Mouse (Mus musculus) CH12.LX (cell line): ENCODE results near the gene Shisa8. TPM values are rescaled to one million over a fixed set of nuclear protein-coding genes. Genes with fewer than 3 reads are reported as not detected.

Experiments used
- DNase-seq: peaks from one replicate; pipeline ENCODE4 v3.0.0-alpha.2; 2013; ENCODE audit errors: extremely low read depth
- H3K27ac ChIP-seq: 2 replicates; pipeline ENCODE4 v1.5.1; 2012; ENCODE audit warnings: low read depth, mild to moderate bottlenecking, control low read depth, moderate library complexity; ENCODE audit not compliant: insufficient read depth
- H3K27me3 ChIP-seq: replicated peaks from 2 replicates; pipeline ENCODE3; 2012; ENCODE audit warnings: inconsistent platforms
- H3K36me3 ChIP-seq, 2 experiments: replicated peaks in 1 of 2; 2 replicates each; pipeline versions ENCODE3 to v1.6.1; 2012; ENCODE audit warnings: inconsistent platforms in 1 of 2, low read length in 1 of 2, mild to moderate bottlenecking in 1 of 2, mixed read lengths in 1 of 2, moderate library complexity in 1 of 2; ENCODE audit not compliant: control insufficient read depth in 1 of 2, insufficient read depth in 1 of 2
- H3K4me1 ChIP-seq, 2 experiments: 2 replicates each; pipeline ENCODE4 v1.6.1; 2012; ENCODE audit warnings: inconsistent platforms in 1 of 2, moderate library complexity in 1 of 2; ENCODE audit not compliant: insufficient read depth in 2 of 2, control insufficient read depth in 1 of 2
- H3K4me2 ChIP-seq: 2 replicates; pipeline ENCODE4 v1.6.1; 2012; ENCODE audit warnings: low read depth, mild to moderate bottlenecking, control low read depth; ENCODE audit not compliant: poor library complexity, insufficient read depth, severe bottlenecking
- H3K4me3 ChIP-seq, 3 experiments: fragments of 150-350 bp in 1 of 3; sonication (generic) in 1 of 3; replicated peaks in 1 of 3; 2 replicates each; pipeline versions ENCODE3 to v1.5.1; 2011 to 2012; ENCODE audit warnings: low read depth in 2 of 3, low read length in 2 of 3, mild to moderate bottlenecking in 2 of 3, moderate library complexity in 2 of 3, control low read depth in 1 of 3, improper control_type of control experiment in 1 of 3, inconsistent platforms in 1 of 3, mixed read lengths in 1 of 3; ENCODE audit not compliant: poor library complexity in 1 of 3
- H3K79me2 ChIP-seq: replicated peaks from 2 replicates; pipeline ENCODE4 v1.6.1; 2012; ENCODE audit warnings: mild to moderate bottlenecking, moderate library complexity; ENCODE audit not compliant: control insufficient read depth, poor library complexity, insufficient read depth, severe bottlenecking; ENCODE audit errors: extremely low read depth
- H3K9ac ChIP-seq: 2 replicates; pipeline ENCODE4 v1.6.1; 2012; ENCODE audit warnings: low read depth, mild to moderate bottlenecking, control low read depth, moderate library complexity; ENCODE audit not compliant: insufficient read depth
- H3K9me3 ChIP-seq: replicated peaks from 2 replicates; pipeline ENCODE3; 2012; ENCODE audit warnings: low read length, inconsistent platforms, mixed read lengths
- BHLHE40 ChIP-seq: IDR thresholded peaks from 2 replicates; pipeline ENCODE4 v1.6.1; 2011; ENCODE audit warnings: mild to moderate bottlenecking, low read depth, low read length, improper control_type of control experiment
- CHD1 ChIP-seq: IDR thresholded peaks from 2 replicates; pipeline ENCODE4 v1.6.1; 2012; ENCODE audit warnings: low read depth, low read length, improper control_type of control experiment, inconsistent platforms
- CHD2 ChIP-seq: IDR thresholded peaks from 2 replicates; pipeline ENCODE4 v1.6.1; 2011; ENCODE audit warnings: low read length, improper control_type of control experiment
- CTCF ChIP-seq, 2 experiments: IDR thresholded peaks in 1 of 2; conservative IDR thresholded peaks in 1 of 2; 2 replicates each; pipeline ENCODE4 v1.5.1; 2011 to 2012; ENCODE audit warnings: low read depth in 2 of 2, low read length in 2 of 2, improper control_type of control experiment in 1 of 2, inconsistent platforms in 1 of 2, mild to moderate bottlenecking in 1 of 2, moderate library complexity in 1 of 2
- E2F4 ChIP-seq: IDR thresholded peaks from 2 replicates; pipeline ENCODE4 v1.6.1; 2011; ENCODE audit warnings: low read depth, low read length, improper control_type of control experiment; ENCODE audit not compliant: insufficient replicate concordance
- ELF1 ChIP-seq: IDR thresholded peaks from 2 replicates; pipeline ENCODE4 v1.6.1; 2014; ENCODE audit warnings: low read depth, mild to moderate bottlenecking, inconsistent platforms, low read length, improper control_type of control experiment
- EP300 ChIP-seq: IDR thresholded peaks from 2 replicates; pipeline ENCODE4 v1.6.1; 2011; ENCODE audit warnings: low read length, improper control_type of control experiment
- ETS1 ChIP-seq: conservative IDR thresholded peaks from 2 replicates; pipeline ENCODE4 v1.6.1; 2012; ENCODE audit warnings: low read depth, mild to moderate bottlenecking, inconsistent platforms, low read length, improper control_type of control experiment, moderate library complexity
- GABPA ChIP-seq: IDR thresholded peaks from 2 replicates; pipeline ENCODE4 v1.6.1; 2012; ENCODE audit warnings: low read depth, low read length, improper control_type of control experiment, inconsistent platforms; ENCODE audit not compliant: insufficient replicate concordance
- HCFC1 ChIP-seq: IDR thresholded peaks from 2 replicates; pipeline ENCODE4 v1.6.1; 2012; ENCODE audit warnings: low read depth, mild to moderate bottlenecking, inconsistent platforms, low read length, improper control_type of control experiment
- IRF4 ChIP-seq: IDR thresholded peaks from 2 replicates; pipeline ENCODE4 v1.6.1; 2014; ENCODE audit warnings: low read depth, mild to moderate bottlenecking, inconsistent platforms, low read length, improper control_type of control experiment
- JUN ChIP-seq: IDR thresholded peaks from 2 replicates; pipeline ENCODE4 v1.6.1; 2011; ENCODE audit warnings: low read depth, mild to moderate bottlenecking, low read length, improper control_type of control experiment, moderate library complexity; ENCODE audit not compliant: insufficient read depth
- JUND ChIP-seq: conservative IDR thresholded peaks from 2 replicates; pipeline ENCODE4 v1.6.1; 2011; ENCODE audit warnings: low read depth, low read length, improper control_type of control experiment
- KAT2A ChIP-seq: IDR thresholded peaks from 2 replicates; pipeline ENCODE4 v1.6.1; 2012; ENCODE audit warnings: low read length, improper control_type of control experiment, inconsistent platforms; ENCODE audit not compliant: insufficient replicate concordance
- MAFK ChIP-seq: IDR thresholded peaks from 2 replicates; pipeline ENCODE4 v1.6.1; 2011; ENCODE audit warnings: low read length, improper control_type of control experiment; ENCODE audit not compliant: insufficient replicate concordance
- MAX ChIP-seq: IDR thresholded peaks from 2 replicates; pipeline ENCODE4 v1.6.1; 2011; ENCODE audit warnings: low read length, improper control_type of control experiment
- MAZ ChIP-seq: IDR thresholded peaks from 2 replicates; pipeline ENCODE4 v1.6.1; 2012; ENCODE audit warnings: low read depth, mild to moderate bottlenecking, inconsistent platforms, low read length, improper control_type of control experiment, moderate library complexity
- MEF2A ChIP-seq: IDR thresholded peaks from 2 replicates; pipeline ENCODE4 v1.6.1; 2014; ENCODE audit warnings: low read depth, mild to moderate bottlenecking, inconsistent platforms, low read length, improper control_type of control experiment, borderline replicate concordance
- MXI1 ChIP-seq: IDR thresholded peaks from 2 replicates; pipeline ENCODE4 v1.6.1; 2011; ENCODE audit warnings: mild to moderate bottlenecking, low read depth, low read length, improper control_type of control experiment
- MYC ChIP-seq: IDR thresholded peaks from 2 replicates; pipeline ENCODE4 v1.6.1; 2011; ENCODE audit warnings: low read depth, mild to moderate bottlenecking, improper control_type of control experiment, low read length
- NELFE ChIP-seq: IDR thresholded peaks from 2 replicates; pipeline ENCODE4 v1.6.1; 2011; ENCODE audit warnings: low read depth, low read length, improper control_type of control experiment
- NRF1 ChIP-seq: IDR thresholded peaks from 2 replicates; pipeline ENCODE4 v1.6.1; 2014; ENCODE audit warnings: low read depth, mild to moderate bottlenecking, inconsistent platforms, low read length, improper control_type of control experiment, moderate library complexity
- PAX5 ChIP-seq: IDR thresholded peaks from 2 replicates; pipeline ENCODE4 v1.6.1; 2012; ENCODE audit warnings: low read length, inconsistent platforms, mixed read lengths
- POLR2A ChIP-seq: IDR thresholded peaks from 2 replicates; pipeline ENCODE4 v1.6.1; 2011; ENCODE audit warnings: low read depth, mild to moderate bottlenecking, improper control_type of control experiment, low read length
- POLR2AphosphoS2 ChIP-seq: IDR thresholded peaks from 2 replicates; pipeline ENCODE4 v1.6.1; 2011; ENCODE audit warnings: low read depth, low read length, improper control_type of control experiment
- RAD21 ChIP-seq: IDR thresholded peaks from 2 replicates; pipeline ENCODE4 v1.6.1; 2011; ENCODE audit warnings: low read depth, mild to moderate bottlenecking, low read length, improper control_type of control experiment, moderate library complexity
- RCOR1 ChIP-seq: conservative IDR thresholded peaks from 2 replicates; pipeline ENCODE4 v1.6.1; 2012; ENCODE audit warnings: low read depth, mild to moderate bottlenecking, inconsistent platforms, low read length, improper control_type of control experiment
- SIN3A ChIP-seq: IDR thresholded peaks from 2 replicates; pipeline ENCODE4 v1.6.1; 2012; ENCODE audit warnings: low read length, improper control_type of control experiment, inconsistent platforms
- SMC3 ChIP-seq: IDR thresholded peaks from 2 replicates; pipeline ENCODE4 v1.6.1; 2011; ENCODE audit warnings: low read depth, low read length, improper control_type of control experiment
- TBP ChIP-seq: conservative IDR thresholded peaks from 2 replicates; pipeline ENCODE4 v1.6.1; 2011; ENCODE audit warnings: low read depth, low read length, improper control_type of control experiment
- TCF12 ChIP-seq: IDR thresholded peaks from 2 replicates; pipeline ENCODE4 v1.6.1; 2014; ENCODE audit warnings: low read depth, mild to moderate bottlenecking, inconsistent platforms, low read length, improper control_type of control experiment
- UBTF ChIP-seq: IDR thresholded peaks from 2 replicates; pipeline ENCODE4 v1.6.1; 2012; ENCODE audit warnings: low read depth, mild to moderate bottlenecking, inconsistent platforms, low read length, improper control_type of control experiment, moderate library complexity
- USF1 ChIP-seq: IDR thresholded peaks from 2 replicates; pipeline ENCODE4 v1.6.1; 2014; ENCODE audit warnings: low read depth, mild to moderate bottlenecking, inconsistent platforms, low read length, improper control_type of control experiment
- USF2 ChIP-seq: conservative IDR thresholded peaks from 2 replicates; pipeline ENCODE4 v1.6.1; 2011; ENCODE audit warnings: low read depth, low read length, improper control_type of control experiment
- ZC3H11A ChIP-seq: IDR thresholded peaks from 2 replicates; pipeline ENCODE4 v1.6.1; 2012; ENCODE audit warnings: low read depth, mild to moderate bottlenecking, inconsistent platforms, low read length, improper control_type of control experiment
- ZKSCAN1 ChIP-seq: IDR thresholded peaks from 2 replicates; pipeline ENCODE4 v1.6.1; 2012; ENCODE audit warnings: low read depth, inconsistent platforms, low read length, improper control_type of control experiment, borderline replicate concordance
- ZMIZ1 ChIP-seq: IDR thresholded peaks from 2 replicates; pipeline ENCODE4 v1.6.1; 2012; ENCODE audit warnings: low read depth, mild to moderate bottlenecking, inconsistent platforms, low read length, improper control_type of control experiment
- ZNF384 ChIP-seq: IDR thresholded peaks from 2 replicates; pipeline ENCODE4 v1.6.1; 2012; ENCODE audit warnings: low read depth, low read length, improper control_type of control experiment, inconsistent platforms
- dilution Hi-C: fragments of 300-500 bp; cut with MboI; formaldehyde crosslinking; loops from 2 replicates; pipeline ENCODE4 v1.14.3; 2020; ENCODE audit warnings: low sequenced_read_pairs; ENCODE audit not compliant: extremely low pct_unique_long_range_greater_than_20kb, extremely low pct_ligation_motif_present
- in situ Hi-C: fragments of 300-500 bp; cut with MboI; formaldehyde crosslinking; loops from 3 replicates; pipeline ENCODE4 v1.14.3; 2019; ENCODE audit warnings: low sequenced_read_pairs, low pct_ligation_motif_present, low pct_unique_long_range_greater_than_20kb, mixed read lengths
- polyA plus RNA-seq: library from polyadenylated mRNA; unstranded; fragments of >175 nt; gene quantifications from 2 replicates; pipeline ENCODE4 v1.2.1, GENCODE M21; 2012; ENCODE audit warnings: low read depth; ENCODE audit not compliant: insufficient read length
- total RNA-seq, 2 experiments: library from RNA; depleted of rRNA; stranded (reverse); fragments of 300-350 nt in 1 of 2; fragments of >200 nt in 1 of 2; gene quantifications; 2 replicates each; pipeline ENCODE4 v1.2.3; 2012 to 2014

The Shisa8 gene
- total and polyA plus RNA-seq, 3 experiments = 83.4 to 159 (median 103) TPM

DNA sequence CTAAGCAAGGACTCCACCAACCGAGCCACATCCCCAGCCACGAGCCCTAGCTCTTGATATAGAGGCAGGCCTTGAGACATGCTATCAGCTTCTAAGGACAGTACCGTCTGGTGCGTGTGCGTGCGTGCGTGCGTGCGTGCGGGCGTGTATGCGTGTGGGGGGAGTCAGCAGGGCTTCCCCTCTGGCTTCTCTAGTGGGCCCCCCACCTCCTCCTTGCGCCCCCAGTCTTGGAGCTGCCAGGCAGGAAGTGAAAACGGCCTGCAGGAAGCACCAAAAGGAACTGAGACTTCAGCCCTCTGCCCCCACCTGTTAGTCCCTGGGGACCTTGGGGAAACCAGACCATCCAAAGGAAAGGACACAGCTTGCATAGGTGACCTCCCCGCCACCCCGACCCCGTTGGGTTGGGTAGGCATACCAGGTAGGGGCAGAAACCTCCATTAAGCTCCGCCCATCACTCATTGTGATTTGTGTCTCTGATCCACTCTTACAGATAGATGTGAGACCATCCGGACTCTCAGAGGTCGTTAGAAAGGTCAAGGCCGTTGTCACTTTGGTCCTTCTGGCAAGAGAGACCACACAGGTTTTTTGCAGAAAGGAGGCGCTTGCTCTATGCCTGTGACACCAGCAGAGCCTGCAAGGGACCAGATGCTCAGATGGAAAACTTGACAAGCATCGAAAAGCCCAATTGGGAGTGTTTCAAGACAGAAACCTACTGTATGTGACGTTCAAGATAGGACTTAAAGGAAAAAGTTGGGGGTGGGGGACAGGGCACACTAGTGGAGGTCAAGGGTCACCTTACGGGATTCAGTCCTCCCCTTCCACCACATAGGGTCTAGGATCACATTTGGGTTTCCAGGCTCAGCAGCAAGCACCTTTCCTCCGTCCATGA, 6.4 kb upstream of the Shisa8 start:
- no peaks in the 10 kb centered on the region for H3K27me3 ChIP-seq

DNA sequence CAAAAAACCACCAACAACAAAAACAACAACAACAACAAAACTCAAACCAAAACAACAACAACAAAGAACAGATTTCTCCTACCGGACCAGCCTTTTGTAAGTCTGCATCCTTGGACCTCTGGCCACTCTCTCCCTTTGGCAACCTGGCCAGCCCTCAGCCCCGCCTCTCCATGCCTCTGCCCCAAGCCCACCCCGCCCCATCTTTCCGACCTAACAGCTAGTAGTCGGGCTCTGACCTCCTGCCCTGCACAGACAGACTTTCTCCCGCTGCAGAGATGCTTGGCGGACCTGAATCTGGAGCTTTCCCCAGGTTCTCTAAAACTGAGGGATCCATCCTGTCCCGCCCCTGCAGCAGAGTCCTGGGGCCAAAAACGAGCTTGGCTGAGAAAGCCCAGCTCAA, 5.4 kb upstream of the Shisa8 start:
- in situ Hi-C loops = loop anchor here (10.0 kb wide), 1 partner anchor 73 kb away; the partner anchor contains the start of gene Srebf2
- Histone ChIP-seq H3K4me2 (peak overlapping the region; percentile 68), H3K4me1 (peaks cover 18 to 75% of the 10 kb centered on the region in 2 experiments), H3K9ac (peak overlapping the region; percentile 93), H3K79me2 (peaks cover 29% of the 10 kb centered on the region), H3K27me3 (no peaks in the 10 kb centered on the region), H3K4me3 (peak overlapping the region; percentile 50 to 75 (median 52)), H3K9me3 (no peaks in the 10 kb centered on the region), H3K36me3 (peaks cover 5 to 17% of the 10 kb centered on the region in 2 experiments), H3K27ac (peak overlapping the region; percentile 96)
- dilution Hi-C loops = no loop called here
- DNase-seq = no peak
- TF ChIP-seq TCF12 (peak; percentile 79), MYC (0 out of 2 replicates have a peak, but pooled peaks have one; percentile 6), IRF4 (peak; percentile 7; the same call in 1 of the 2 replicates), ZMIZ1 (no peak; the same call in 1 of the 2 replicates), UBTF (peak; percentile 49; the same call in 1 of the 2 replicates), MEF2A (no peak; the same call in 1 of the 2 replicates), POLR2A (peak; percentile 72), CHD1 (no peak; the same call in 1 of the 2 replicates), USF2 (no peak), CTCF (conservative IDR thresholded peaks at IDR 0.05 in 1 of 2, IDR thresholded peaks at IDR 0.05 in 1 of 2; ENCODE audit: low read depth in 2 of 2, low read length in 2 of 2) (no peak), MAX (peak; percentile 47), NELFE (peak; percentile 78; the same call in 1 of the 2 replicates), E2F4 (no peak), MAZ (peak; percentile 58)

More for the DNA sequence above, 6.4 kb upstream of the Shisa8 start:
- in situ Hi-C loops = loop anchor here (10.0 kb wide), 1 partner anchor 74 kb away; the partner anchor contains the start of gene Srebf2
- H3K79me2 ChIP-seq = peaks cover 32% of the 10 kb centered on the region
- H3K4me3 ChIP-seq = peak overlapping the region; percentile 38 to 75 (median 43)
- H3K9me3 ChIP-seq = no peaks in the 10 kb centered on the region
- TF ChIP-seq E2F4 = no peak
- peak; percentile 97 for TF ChIP-seq EP300
- TF ChIP-seq GABPA = no peak
- TF ChIP-seq ZNF384 = peak; percentile 49
- TF ChIP-seq TCF12 = peak; percentile 100
- TF ChIP-seq RCOR1 = peak; percentile 100
- TF ChIP-seq KAT2A = peak; percentile 86
- TF ChIP-seq ZMIZ1 = peak; percentile 6
- TF ChIP-seq JUN = peak; percentile 96
- TF ChIP-seq UBTF = no peak; the same call in 1 of the 2 replicates
- no peak; the same call in none of the 2 replicates for TF ChIP-seq RAD21
- TF ChIP-seq PAX5 = no peak
- no peak for TF ChIP-seq CTCF (conservative IDR thresholded peaks at IDR 0.05 in 1 of 2, IDR thresholded peaks at IDR 0.05 in 1 of 2; ENCODE audit: low read depth in 2 of 2, low read length in 2 of 2)
- peak; percentile 79 for TF ChIP-seq MAFK
- peak; percentile 95 for TF ChIP-seq MEF2A
- no peak for TF ChIP-seq POLR2AphosphoS2
- peak; percentile 33; the same call in 1 of the 2 replicates for TF ChIP-seq MAX
- peak; percentile 42 for TF ChIP-seq POLR2A
- no peak; the same call in none of the 2 replicates for TF ChIP-seq SMC3
- TF ChIP-seq BHLHE40 = peak; percentile 98
- peak; percentile 48; the same call in 1 of the 2 replicates for TF ChIP-seq MYC
- peak; percentile 85 for TF ChIP-seq JUND
- TF ChIP-seq NRF1 = peak; percentile 66
- TF ChIP-seq NELFE = peak; percentile 63; the same call in 1 of the 2 replicates
- peak; percentile 100 for TF ChIP-seq IRF4
- TF ChIP-seq ETS1 = peak; percentile 92
- TF ChIP-seq TBP = 0 out of 2 replicates have a peak, but pooled peaks have one; percentile 29
- peak; percentile 78 for TF ChIP-seq SIN3A
- no peak for TF ChIP-seq CHD1
- TF ChIP-seq USF2 = no peak
- TF ChIP-seq USF1 = no peak
- TF ChIP-seq HCFC1 = peak; percentile 45; the same call in 1 of the 2 replicates
- peak; percentile 13; the same call in 1 of the 2 replicates for TF ChIP-seq MXI1
- peak; percentile 96 for TF ChIP-seq CHD2
- no peak for TF ChIP-seq ZKSCAN1
- no peak for TF ChIP-seq ZC3H11A
- peak; percentile 100 for TF ChIP-seq MAZ
- TF ChIP-seq ELF1 = peak; percentile 68
- DNase-seq = peak; percentile 96
- H3K36me3 ChIP-seq = peaks cover 5 to 18% of the 10 kb centered on the region in 2 experiments
- H3K4me2 ChIP-seq = peak overlapping the region; percentile 41
- H3K27ac ChIP-seq = peak overlapping the region; percentile 96
- H3K9ac ChIP-seq = peak overlapping the region; percentile 93
- H3K4me1 ChIP-seq = peaks cover 16 to 71% of the 10 kb centered on the region in 2 experiments
- dilution Hi-C loops = no loop called here
